Mouse (Mus musculus): Measurements from ENCODE around the gene 4930407I10Rik. TPM values are rescaled to one million over a fixed set of nuclear protein-coding genes. Genes with fewer than 3 reads are reported as not detected.

The 4930407I10Rik gene
- total RNA-seq, 1 experiment from 2014 or later: not detected

- peak; percentile 83 for ATAC-seq (replicated peaks; ENCODE audit: low read depth, poor library complexity, severe bottlenecking)
Observed at GRCm38 (mm10) chr15:82047080-82047883, 11.7 kb upstream of the 4930407I10Rik start, which contains the start of gene Snu13. TSS of gene Snu13 (minus strand) at chr15:82047598.

- ATAC-seq (replicated peaks; ENCODE audit: low read depth, poor library complexity, severe bottlenecking): no peak
Observed at GRCm38 (mm10) chr15:82052544-82052943, 6.4 kb upstream of the 4930407I10Rik start.

- no peak for ATAC-seq (replicated peaks; ENCODE audit: low read depth, poor library complexity, severe bottlenecking)
Observed at GRCm38 (mm10) chr15:82063909-82064308, 5.0 kb downstream of the 4930407I10Rik start.

- ATAC-seq (replicated peaks; ENCODE audit: low read depth, poor library complexity, severe bottlenecking): peak; percentile 74
Observed at GRCm38 (mm10) chr15:82065511-82065910, 6.6 kb downstream of the 4930407I10Rik start.

- no peak for ATAC-seq (replicated peaks; ENCODE audit: low read depth, poor library complexity, severe bottlenecking)
Observed at GRCm38 (mm10) chr15:82069898-82070297, 10.9 kb downstream of the 4930407I10Rik start, which contains the start of gene Mei1. TSS of gene Mei1 (plus strand) at chr15:82069996.

GRCm38 (mm10) chr15:82071816-82072469, 13.0 kb downstream of the 4930407I10Rik start:
- no peak for ATAC-seq (replicated peaks; ENCODE audit: low read depth, poor library complexity, severe bottlenecking)

GRCm38 (mm10) chr15:82073490-82073889, 14.5 kb downstream of the 4930407I10Rik start:
- ATAC-seq (replicated peaks; ENCODE audit: low read depth, poor library complexity, severe bottlenecking): no peak

GRCm38 (mm10) chr15:82079883-82080282, 20.9 kb downstream of the 4930407I10Rik start:
- no peak for ATAC-seq (replicated peaks; ENCODE audit: low read depth, poor library complexity, severe bottlenecking)

GRCm38 (mm10) chr15:82081161-82081560, 22.2 kb downstream of the 4930407I10Rik start:
- peak; percentile 94 for ATAC-seq (replicated peaks; ENCODE audit: low read depth, poor library complexity, severe bottlenecking)

GRCm38 (mm10) chr15:82085606-82086005, 26.7 kb downstream of the 4930407I10Rik start:
- ATAC-seq (replicated peaks; ENCODE audit: low read depth, poor library complexity, severe bottlenecking): no peak

GRCm38 (mm10) chr15:82086131-82086530, 27.2 kb downstream of the 4930407I10Rik start:
- ATAC-seq (replicated peaks; ENCODE audit: low read depth, poor library complexity, severe bottlenecking): no peak

GRCm38 (mm10) chr15:82087266-82087665, 28.3 kb downstream of the 4930407I10Rik start:
- peak; percentile 62; the same call in 1 of the 2 replicates for ATAC-seq (replicated peaks; ENCODE audit: low read depth, poor library complexity, severe bottlenecking)

GRCm38 (mm10) chr15:82091061-82091460, 32.1 kb downstream of the 4930407I10Rik start:
- ATAC-seq (replicated peaks; ENCODE audit: low read depth, poor library complexity, severe bottlenecking): no peak

GRCm38 (mm10) chr15:82106953-82107555, 48.1 kb downstream of the 4930407I10Rik start:
- peak; percentile 50; the same call in 1 of the 2 replicates for ATAC-seq (replicated peaks; ENCODE audit: low read depth, poor library complexity, severe bottlenecking)

Other genes with a start within 250 kb of the 4930407I10Rik start
- gene Tob2, start 200.4 kb upstream of the 4930407I10Rik start, total RNA-seq (2017): 26.1 and 27.0 TPM in 2 replicates
- 65.8 and 125 TPM in 2 replicates for gene Phf5a, start 187.2 kb upstream of the 4930407I10Rik start, total RNA-seq (2017)
- gene Aco2, start 186.8 kb upstream of the 4930407I10Rik start, total RNA-seq (2017): 132 and 149 TPM in 2 replicates
- 52.6 and 64.6 TPM in 2 replicates for gene Polr3h, start 132.9 kb upstream of the 4930407I10Rik start, total RNA-seq (2017)
- not detected in 2 replicates for gene Csdc2, start 122.4 kb upstream of the 4930407I10Rik start, total RNA-seq (2017)
- 15.1 and 17.1 TPM in 2 replicates for gene Pmm1, start 98.2 kb upstream of the 4930407I10Rik start, total RNA-seq (2017)
- gene 1700029P11Rik, start 78.6 kb upstream of the 4930407I10Rik start, total RNA-seq (2017): not detected in 2 replicates
- gene Xrcc6, start 71.3 kb upstream of the 4930407I10Rik start, total RNA-seq (2017): 409 and 444 TPM in 2 replicates
- gene Desi1, start 25.3 kb upstream of the 4930407I10Rik start, total RNA-seq (2017): 12.2 and 13.6 TPM in 2 replicates
- gene Snu13, start 11.6 kb upstream of the 4930407I10Rik start, total RNA-seq (2017): 197 and 206 TPM in 2 replicates
- not detected in 2 replicates for gene Mei1, start 10.8 kb downstream of the 4930407I10Rik start, total RNA-seq (2017)
- gene Ccdc134, start 68.8 kb downstream of the 4930407I10Rik start, total RNA-seq (2017): 8.8 and 18.0 TPM in 2 replicates
- gene Srebf2, start 88.0 kb downstream of the 4930407I10Rik start, total RNA-seq (2017): 42.8 and 64.3 TPM in 2 replicates
- gene Shisa8, start 153.7 kb downstream of the 4930407I10Rik start, total RNA-seq (2017): 3.1 and 4.8 TPM in 2 replicates
- 2.7 and 5.9 TPM in 2 replicates for gene Tnfrsf13c, start 165.2 kb downstream of the 4930407I10Rik start, total RNA-seq (2017)
- 19.4 and 30.6 TPM in 2 replicates for gene Cenpm, start 185.6 kb downstream of the 4930407I10Rik start, total RNA-seq (2017)
- not detected in 2 replicates for gene 1500009C09Rik, start 193.2 kb downstream of the 4930407I10Rik start, total RNA-seq (2017)
- gene Sept3, start 215.7 kb downstream of the 4930407I10Rik start, total RNA-seq (2017): 0.23 and 0.44 TPM in 2 replicates
- not detected in 2 replicates for gene Wbp2nl, start 239.8 kb downstream of the 4930407I10Rik start, total RNA-seq (2017)